Mouse (Mus musculus) inflammation-experienced regulatory T-cells, adult 6 months (primary cell): ENCODE data around the gene Sycp1. TPM values are rescaled to one million over a fixed set of nuclear protein-coding genes. Genes with fewer than 3 reads are reported as not detected.

Source experiments
- polyA plus RNA-seq, 3 experiments: library from polyadenylated mRNA; unstranded; fragments of 100-300 nt; shearing (Covaris generic); gene quantifications; one replicate each; pipeline ENCODE4 v1.2.1; 2017

Sycp1 gene
- polyA plus RNA-seq, 3 experiments from 2014 or later: not detected

Other genes with a start within 250 kb of the Sycp1 start
- 1 to 10 TPM in 2 of 3 experiments, under 1 TPM in 1; 0.84 to 3.6 (median 1.5) TPM for gene Tspan2, start 201.6 kb downstream of the Sycp1 start, polyA plus RNA-seq
- gene Tshb, start 153.4 kb downstream of the Sycp1 start, polyA plus RNA-seq: under 1 TPM in 1 of 3 experiments, not detected in 2; 0.54 TPM
- not detected for gene Nr1h5, start 28.0 kb upstream of the Sycp1 start, polyA plus RNA-seq
- 100 to 1,000 TPM in 1 of 3 experiments, 10 to 100 TPM in 2; 49.0 to 127 (median 51.8) TPM for gene Sike1, start 59.6 kb upstream of the Sycp1 start, polyA plus RNA-seq
- 100 to 1,000 TPM; 511 to 704 (median 664) TPM for gene Csde1, start 84.3 kb upstream of the Sycp1 start, polyA plus RNA-seq
- gene Nras, start 122.2 kb upstream of the Sycp1 start, polyA plus RNA-seq: 100 to 1,000 TPM in 1 of 3 experiments, 10 to 100 TPM in 2; 97.0 to 127 (median 97.6) TPM
- gene Ampd1, start 137.9 kb upstream of the Sycp1 start, polyA plus RNA-seq: 1 to 10 TPM in 1 of 3 experiments, under 1 TPM in 1, not detected in 1; 0.63 to 1.0 TPM
- 1 to 10 TPM in 2 of 3 experiments, under 1 TPM in 1; 0.24 to 1.4 (median 1.1) TPM for gene Dennd2c, start 166.5 kb upstream of the Sycp1 start, polyA plus RNA-seq
- 100 to 1,000 TPM; 112 to 144 (median 131) TPM for gene Bcas2, start 235.6 kb upstream of the Sycp1 start, polyA plus RNA-seq